Mouse (Mus musculus): ENCODE data around the gene Wscd2. TPM values are rescaled to one million over a fixed set of nuclear protein-coding genes. Genes with fewer than 3 reads are reported as not detected.

The Wscd2 gene
- total and polyA plus RNA-seq, 2 experiments from 2014 or later: 0.27 to 4.5 TPM

DNA sequence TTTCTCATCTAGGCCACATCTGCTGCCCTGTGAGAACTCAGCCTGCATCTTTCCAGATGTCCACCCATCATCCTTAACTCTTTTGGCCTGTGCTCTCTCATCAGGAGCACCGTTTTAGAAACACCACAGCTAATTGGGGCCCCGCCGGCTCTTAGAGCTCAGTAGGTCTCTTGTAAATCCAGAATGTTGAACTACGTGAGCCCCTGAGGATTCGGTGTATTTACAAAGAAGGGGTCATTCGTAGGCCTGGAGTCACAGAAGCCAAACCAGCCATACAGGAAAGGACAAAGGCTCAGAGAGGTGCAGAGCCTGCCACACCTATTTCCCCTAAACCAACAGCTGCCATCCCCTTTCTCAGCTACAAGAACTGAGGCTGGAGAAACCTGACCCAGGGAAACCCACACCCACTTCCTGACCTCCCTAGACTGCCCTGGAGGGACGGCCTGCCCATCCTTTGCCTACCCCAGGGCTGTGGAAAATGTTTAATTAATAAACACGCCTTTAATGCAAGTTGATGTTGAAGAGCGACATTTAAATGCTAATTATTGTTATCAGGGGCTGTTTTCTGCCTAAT is 106.7 kb downstream of the Wscd2 start:
- no peak overlapping the region for H3K4me2 ChIP-seq (ENCODE audit: low read depth, low read length)
- ATAC-seq (ENCODE audit: insufficient read depth, low read depth): no peak
- no peak overlapping the region for H3K9ac ChIP-seq (replicated peaks; ENCODE audit: low read depth, low read length)
- H3K4me3 ChIP-seq (ENCODE audit: low read depth, low read length): no peak overlapping the region
- WGBS: 74% methylated on average over 9 of the region's 9 CpGs
- H3K4me1 ChIP-seq (ENCODE audit: control insufficient read depth, insufficient read depth): no peaks in the 10 kb centered on the region
- H3K36me3 ChIP-seq (replicated peaks; ENCODE audit: control insufficient read depth, insufficient read depth, low read length): no peaks in the 10 kb centered on the region
- no peak for TF ChIP-seq EP300 (IDR thresholded peaks at IDR 0.05; ENCODE audit: low read depth)
- TF ChIP-seq CTCF (IDR thresholded peaks at IDR 0.05; ENCODE audit: low read depth): no peak
- peaks cover 6% of the 10 kb centered on the region; the same call in 1 of the 2 replicates for H3K27me3 ChIP-seq (ENCODE audit: control insufficient read depth, insufficient read depth, low read length)
- no peak overlapping the region for H3K27ac ChIP-seq (ENCODE audit: low read depth)
- no peaks in the 10 kb centered on the region for H3K9me3 ChIP-seq (replicated peaks; ENCODE audit: control insufficient read depth, low read length)
- DNase-seq (ENCODE audit: low spot score): no peak

DNA sequence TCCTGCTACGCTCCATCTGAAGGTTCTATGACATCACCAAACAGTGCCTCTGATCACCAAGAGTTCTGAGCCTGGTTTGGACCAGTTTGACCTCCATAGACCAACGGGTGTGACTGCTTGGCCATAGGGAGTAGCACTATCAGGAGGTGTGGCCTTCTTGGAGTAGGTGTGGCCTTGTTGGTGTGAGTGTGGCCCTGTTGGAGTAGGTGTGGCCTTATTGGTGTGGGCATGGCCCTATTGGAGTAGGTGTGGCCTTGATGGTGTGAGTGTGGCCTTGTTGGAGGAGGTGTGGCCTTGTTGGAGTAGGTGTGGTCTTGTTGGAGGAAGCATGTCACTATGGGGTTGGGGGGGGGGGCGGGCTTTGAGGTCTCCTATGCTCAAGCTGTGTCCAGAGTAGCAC is 110.0 kb downstream of the Wscd2 start:
- DNase-seq (ENCODE audit: low spot score) (no peak), ATAC-seq (ENCODE audit: insufficient read depth, low read depth) (no peak)
- Histone ChIP-seq H3K36me3 (replicated peaks; ENCODE audit: control insufficient read depth, insufficient read depth, low read length) (no peaks in the 10 kb centered on the region), H3K9me3 (replicated peaks; ENCODE audit: control insufficient read depth, low read length) (no peaks in the 10 kb centered on the region), H3K27ac (ENCODE audit: low read depth) (no peak overlapping the region), H3K4me1 (ENCODE audit: control insufficient read depth, insufficient read depth) (no peaks in the 10 kb centered on the region), H3K4me3 (ENCODE audit: low read depth, low read length) (no peak overlapping the region), H3K9ac (replicated peaks; ENCODE audit: low read depth, low read length) (no peak overlapping the region), H3K27me3 (ENCODE audit: control insufficient read depth, insufficient read depth, low read length) (no peaks in the 10 kb centered on the region), H3K4me2 (ENCODE audit: low read depth, low read length) (no peak overlapping the region)
- TF ChIP-seq EP300 (IDR thresholded peaks at IDR 0.05; ENCODE audit: low read depth) (no peak), CTCF (IDR thresholded peaks at IDR 0.05; ENCODE audit: low read depth) (no peak)
- WGBS: 76% methylated on average over 3 of the region's 3 CpGs

DNA sequence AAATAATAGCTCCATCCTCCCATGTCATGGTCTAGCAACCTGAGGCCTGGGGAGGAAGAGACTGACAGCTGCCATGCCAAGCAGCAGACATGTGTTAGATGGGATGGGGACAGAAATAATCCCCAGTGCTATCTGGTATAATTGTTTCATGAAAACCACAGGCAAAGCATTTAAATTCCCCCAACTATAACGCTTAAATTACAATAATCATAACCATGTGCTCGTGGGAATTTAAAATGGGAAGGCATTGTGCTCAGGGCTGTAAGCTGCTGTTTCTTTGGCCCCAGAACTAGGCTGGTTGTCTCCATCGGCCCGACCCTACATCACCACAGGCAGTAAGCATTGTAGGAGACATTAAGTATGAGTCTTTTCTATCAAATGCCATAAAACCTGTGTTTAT is 110.7 kb downstream of the Wscd2 start:
- no peaks in the 10 kb centered on the region for H3K9me3 ChIP-seq (replicated peaks; ENCODE audit: control insufficient read depth, low read length)
- no peak for ATAC-seq (ENCODE audit: insufficient read depth, low read depth)
- H3K27me3 ChIP-seq (ENCODE audit: control insufficient read depth, insufficient read depth, low read length): no peaks in the 10 kb centered on the region
- no peak overlapping the region for H3K27ac ChIP-seq (ENCODE audit: low read depth)
- TF ChIP-seq CTCF (IDR thresholded peaks at IDR 0.05; ENCODE audit: low read depth) (no peak), EP300 (IDR thresholded peaks at IDR 0.05; ENCODE audit: low read depth) (no peak)
- no peak overlapping the region for H3K9ac ChIP-seq (replicated peaks; ENCODE audit: low read depth, low read length)
- 80% methylated on average over 4 of the region's 4 CpGs for whole genome bisulfite sequencing
- H3K36me3 ChIP-seq (replicated peaks; ENCODE audit: control insufficient read depth, insufficient read depth, low read length): no peaks in the 10 kb centered on the region
- H3K4me3 ChIP-seq (ENCODE audit: low read depth, low read length): no peak overlapping the region
- no peak overlapping the region for H3K4me2 ChIP-seq (ENCODE audit: low read depth, low read length)
- DNase-seq (ENCODE audit: low spot score): no peak
- H3K4me1 ChIP-seq (ENCODE audit: control insufficient read depth, insufficient read depth): no peaks in the 10 kb centered on the region

DNA sequence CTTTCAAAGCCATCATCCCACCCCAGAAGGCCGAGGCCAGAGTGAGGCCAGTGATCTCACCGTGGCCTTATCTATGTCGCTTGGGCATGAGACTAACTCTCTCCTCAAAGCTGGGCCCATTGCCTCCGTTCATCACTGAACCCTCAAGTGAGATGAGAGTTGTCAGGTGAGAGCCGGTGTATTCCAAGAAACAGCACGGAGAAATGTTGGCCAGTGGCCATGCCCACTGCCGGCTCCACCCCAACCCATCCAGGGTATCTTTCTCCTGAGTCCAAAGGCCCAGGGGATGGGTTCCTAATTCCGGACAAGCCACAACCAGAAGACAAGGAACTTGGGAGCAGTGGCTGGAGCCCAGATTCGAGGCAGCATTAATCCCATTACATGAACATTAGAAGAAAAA is 113.3 kb downstream of the Wscd2 start:
- no peaks in the 10 kb centered on the region for H3K4me1 ChIP-seq (ENCODE audit: control insufficient read depth, insufficient read depth)
- no peak overlapping the region for H3K4me2 ChIP-seq (ENCODE audit: low read depth, low read length)
- no peak overlapping the region for H3K9ac ChIP-seq (replicated peaks; ENCODE audit: low read depth, low read length)
- ATAC-seq (ENCODE audit: insufficient read depth, low read depth) (no peak), DNase-seq (ENCODE audit: low spot score) (no peak)
- H3K27ac ChIP-seq (ENCODE audit: low read depth): no peak overlapping the region
- 54% methylated on average over 9 of the region's 9 CpGs for WGBS
- H3K27me3 ChIP-seq (ENCODE audit: control insufficient read depth, insufficient read depth, low read length): no peaks in the 10 kb centered on the region
- H3K4me3 ChIP-seq (ENCODE audit: low read depth, low read length): no peak overlapping the region
- no peaks in the 10 kb centered on the region for H3K36me3 ChIP-seq (replicated peaks; ENCODE audit: control insufficient read depth, insufficient read depth, low read length)
- no peak for TF ChIP-seq CTCF (IDR thresholded peaks at IDR 0.05; ENCODE audit: low read depth)
- TF ChIP-seq EP300 (IDR thresholded peaks at IDR 0.05; ENCODE audit: low read depth): no peak
- no peaks in the 10 kb centered on the region for H3K9me3 ChIP-seq (replicated peaks; ENCODE audit: control insufficient read depth, low read length)

DNA sequence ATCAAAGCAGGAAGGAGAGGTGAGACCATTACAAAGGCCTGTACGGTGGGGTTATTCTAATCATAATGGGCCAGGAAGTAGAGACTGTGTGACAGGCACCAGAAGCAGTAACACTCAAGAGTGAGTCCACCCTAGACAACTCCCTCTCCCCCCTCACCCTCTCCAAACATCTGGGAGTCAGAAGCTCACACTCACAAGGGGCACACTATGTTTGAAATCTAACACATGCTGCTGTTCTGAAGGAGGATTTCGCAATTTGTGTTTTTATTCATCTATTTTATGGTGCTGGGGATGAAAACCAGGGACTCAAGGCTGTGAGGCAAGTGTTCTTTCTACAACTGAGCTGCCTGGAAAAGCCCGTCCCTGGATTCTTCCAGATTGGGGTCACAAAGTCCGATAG is 114.6 kb downstream of the Wscd2 start:
- ATAC-seq (ENCODE audit: insufficient read depth, low read depth) (no peak), DNase-seq (ENCODE audit: low spot score) (no peak)
- Histone ChIP-seq H3K4me3 (ENCODE audit: low read depth, low read length) (no peak overlapping the region), H3K4me2 (ENCODE audit: low read depth, low read length) (no peak overlapping the region), H3K9ac (replicated peaks; ENCODE audit: low read depth, low read length) (no peak overlapping the region), H3K27ac (ENCODE audit: low read depth) (no peak overlapping the region), H3K9me3 (replicated peaks; ENCODE audit: control insufficient read depth, low read length) (no peaks in the 10 kb centered on the region), H3K27me3 (ENCODE audit: control insufficient read depth, insufficient read depth, low read length) (peaks cover 6% of the 10 kb centered on the region; the same call in 1 of the 2 replicates), H3K36me3 (replicated peaks; ENCODE audit: control insufficient read depth, insufficient read depth, low read length) (no peaks in the 10 kb centered on the region), H3K4me1 (ENCODE audit: control insufficient read depth, insufficient read depth) (no peaks in the 10 kb centered on the region)
- TF ChIP-seq EP300 (IDR thresholded peaks at IDR 0.05; ENCODE audit: low read depth): no peak
- no peak for TF ChIP-seq CTCF (IDR thresholded peaks at IDR 0.05; ENCODE audit: low read depth)
- 67% methylated on average over 4 of the region's 4 CpGs for WGBS

DNA sequence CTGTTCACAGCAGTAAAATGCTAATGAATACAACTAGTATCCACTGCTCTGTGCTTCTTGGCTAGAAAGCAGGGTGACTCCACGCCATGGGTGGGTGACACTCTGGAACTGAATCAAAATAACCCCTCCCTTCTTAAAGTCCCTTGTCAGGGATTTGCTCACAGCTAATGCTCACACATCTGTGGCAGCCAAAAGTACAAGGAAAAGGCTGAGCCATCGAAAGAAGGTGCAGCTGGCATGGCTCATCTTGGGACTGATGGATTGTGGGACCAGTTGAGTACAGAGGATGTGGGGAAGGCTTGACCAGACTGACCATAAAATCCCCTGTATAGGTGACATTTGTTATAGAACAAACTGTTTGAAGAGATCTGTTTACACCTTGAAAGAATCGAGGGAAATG is 116.0 kb downstream of the Wscd2 start:
- Histone ChIP-seq H3K9me3 (replicated peaks; ENCODE audit: control insufficient read depth, low read length) (no peaks in the 10 kb centered on the region), H3K27ac (ENCODE audit: low read depth) (no peak overlapping the region), H3K9ac (replicated peaks; ENCODE audit: low read depth, low read length) (no peak overlapping the region), H3K4me3 (ENCODE audit: low read depth, low read length) (no peak overlapping the region), H3K4me1 (ENCODE audit: control insufficient read depth, insufficient read depth) (no peaks in the 10 kb centered on the region), H3K36me3 (replicated peaks; ENCODE audit: control insufficient read depth, insufficient read depth, low read length) (no peaks in the 10 kb centered on the region), H3K4me2 (ENCODE audit: low read depth, low read length) (no peak overlapping the region), H3K27me3 (ENCODE audit: control insufficient read depth, insufficient read depth, low read length) (peaks cover 6% of the 10 kb centered on the region; the same call in 1 of the 2 replicates)
- ATAC-seq (ENCODE audit: insufficient read depth, low read depth): no peak
- no peak for DNase-seq (ENCODE audit: low spot score)
- WGBS: 70% methylated on average over 3 of the region's 3 CpGs
- TF ChIP-seq CTCF (IDR thresholded peaks at IDR 0.05; ENCODE audit: low read depth) (no peak), EP300 (IDR thresholded peaks at IDR 0.05; ENCODE audit: low read depth) (no peak)
